Mouse (Mus musculus) T-helper 17 cell (primary cell): ENCODE data around the gene Serpinc1.
"Not testable (repeated sequence)": the region's sequence is repeated elsewhere in the genome, so short reads cannot be mapped to it uniquely, and the experiment has no call there.

Experiments
- in situ Hi-C, 2 experiments: fragments of 300-600 bp; cut with MboI, MseI; formaldehyde crosslinking; loops; 1 replicate in 1 of 2; 2 replicates in 1 of 2; pipeline ENCODE4 v1.15.1; 2025; ENCODE audit warnings: high pct_unique_total_duplicates in 2 of 2

Serpinc1 gene

GRCm38 (mm10) chr1:161016378-161016777 is 38.0 kb downstream of the Serpinc1 start:
- in situ Hi-C loops: no loop called here

- in situ Hi-C loops: loop anchor here in 1 of 2 experiments (5.0 kb wide), 1 partner anchor 38 kb away; no protein-coding TSS in a partner anchor
Measured at GRCm38 (mm10) chr1:161020051-161020450, 41.7 kb downstream of the Serpinc1 start.

GRCm38 (mm10) chr1:161025410-161026210 is 47.2 kb downstream of the Serpinc1 start:
- in situ Hi-C loops: no loop called here

GRCm38 (mm10) chr1:161027196-161027595 is 48.8 kb downstream of the Serpinc1 start:
- in situ Hi-C loops: no loop called here

GRCm38 (mm10) chr1:161028427-161028826 is 50.0 kb downstream of the Serpinc1 start:
- in situ Hi-C loops: not testable (repeated sequence)

GRCm38 (mm10) chr1:161030058-161030457 is 51.7 kb downstream of the Serpinc1 start:
- in situ Hi-C loops: no loop called here

GRCm38 (mm10) chr1:161031881-161032280 is 53.5 kb downstream of the Serpinc1 start:
- in situ Hi-C loops: no loop called here

GRCm38 (mm10) chr1:161032345-161032744 is 54.0 kb downstream of the Serpinc1 start:
- in situ Hi-C loops: no loop called here

- in situ Hi-C loops: no loop called here
Measured at GRCm38 (mm10) chr1:161033856-161034434, 55.6 kb downstream of the Serpinc1 start.

GRCm38 (mm10) chr1:161034435-161035280 is 56.3 kb downstream of the Serpinc1 start, which contains the start of gene Zbtb37:
Zbtb37 (minus strand) TSS chr1:161034849.
- in situ Hi-C loops: no loop called here

GRCm38 (mm10) chr1:161035281-161035785 is 56.9 kb downstream of the Serpinc1 start:
- in situ Hi-C loops: no loop called here

GRCm38 (mm10) chr1:161035786-161036404 is 57.5 kb downstream of the Serpinc1 start:
- in situ Hi-C loops: no loop called here

- in situ Hi-C loops: no loop called here
Measured at GRCm38 (mm10) chr1:161036411-161036841, 58.0 kb downstream of the Serpinc1 start.

GRCm38 (mm10) chr1:161037026-161037425 is 58.6 kb downstream of the Serpinc1 start:
- in situ Hi-C loops: no loop called here

- in situ Hi-C loops: no loop called here
Measured at GRCm38 (mm10) chr1:161037599-161037998, 59.2 kb downstream of the Serpinc1 start.

- in situ Hi-C loops: no loop called here
Measured at GRCm38 (mm10) chr1:161038004-161038403, 59.6 kb downstream of the Serpinc1 start.

GRCm38 (mm10) chr1:161038968-161039721 is 60.8 kb downstream of the Serpinc1 start:
- in situ Hi-C loops: no loop called here

- in situ Hi-C loops: loop anchor here in 1 of 2 experiments (10.0 kb wide), 1 partner anchor 135 kb away; no protein-coding TSS in a partner anchor
Measured at GRCm38 (mm10) chr1:161039741-161040425, 61.5 kb downstream of the Serpinc1 start.

- in situ Hi-C loops: loop anchor here in 1 of 2 experiments (10.0 kb wide), 1 partner anchor 134 kb away; no protein-coding TSS in a partner anchor
Measured at GRCm38 (mm10) chr1:161040426-161040770, 62.0 kb downstream of the Serpinc1 start.

GRCm38 (mm10) chr1:161040855-161041254 is 62.5 kb downstream of the Serpinc1 start:
- in situ Hi-C loops: loop anchor here in 1 of 2 experiments (10.0 kb wide), 1 partner anchor 134 kb away; no protein-coding TSS in a partner anchor
